Mouse (Mus musculus) hindbrain, embryonic 12.5 days (tissue): ENCODE measurements at regions not wholly inside any gene's neighbourhood (a gene's known extent, or its start where the extent isn't known, plus 50 kb on each side); places are given as distances from the start of the nearest gene placed in this dataset.
A peak's percentile ranks its signal among the peaks of the same experiment; 100 is the strongest.
"Not testable (repeated sequence)": the region's sequence is repeated elsewhere in the genome, so short reads cannot be mapped to it uniquely, and the experiment has no call there.

Experiments
- ATAC-seq: fragments of 200-750 bp; cut with Nextera tagmentation; 2 replicates; pipeline ENCODE4 v1.8.0; 2017; ENCODE audit warnings: moderate TSS enrichment; ENCODE audit not compliant: low FRiP score
- H3K27ac ChIP-seq: fragments of 300-500 bp; sonication (generic); 2 replicates; pipeline ENCODE4 v1.5.1; 2016; ENCODE audit warnings: mild to moderate bottlenecking
- H3K27me3 ChIP-seq: fragments of 300-500 bp; sonication (generic); 2 replicates; pipeline ENCODE4 v1.6.1; 2016; ENCODE audit warnings: mild to moderate bottlenecking
- H3K36me3 ChIP-seq: fragments of 300-500 bp; sonication (generic); 2 replicates; pipeline ENCODE4 v1.6.1; 2016; ENCODE audit warnings: mild to moderate bottlenecking
- H3K4me1 ChIP-seq: fragments of 300-500 bp; sonication (generic); 2 replicates; pipeline ENCODE4 v1.6.1; 2016
- H3K4me2 ChIP-seq: fragments of 300-500 bp; sonication (generic); replicated peaks from 2 replicates; pipeline ENCODE4 v1.6.1; 2016; ENCODE audit warnings: mild to moderate bottlenecking
- H3K4me3 ChIP-seq: fragments of 300-500 bp; sonication (generic); 2 replicates; pipeline ENCODE4 v1.5.1; 2016; ENCODE audit warnings: mild to moderate bottlenecking
- H3K9ac ChIP-seq: fragments of 300-500 bp; sonication (generic); 2 replicates; pipeline ENCODE4 v1.6.1; 2016; ENCODE audit warnings: mild to moderate bottlenecking, moderate library complexity
- H3K9me3 ChIP-seq: fragments of 300-500 bp; sonication (generic); replicated peaks from 2 replicates; pipeline ENCODE4 v1.6.1; 2016; ENCODE audit warnings: mild to moderate bottlenecking
- WGBS: fragments of 180-500 bp; shearing (Covaris S2); methylation state at CpG from one replicate; pipeline ENCODE4 v1.1.7; 2016; 5-methylcytosine and 5-hydroxymethylcytosine counted together

- no peak overlapping the region for H3K4me3 ChIP-seq
- ATAC-seq = no peak
- no peaks in the 10 kb centered on the region for H3K9me3 ChIP-seq
- H3K4me2 ChIP-seq = no peak overlapping the region
- H3K9ac ChIP-seq = no peak overlapping the region
- H3K27me3 ChIP-seq = no peaks in the 10 kb centered on the region
- no peak overlapping the region for H3K27ac ChIP-seq
- H3K4me1 ChIP-seq = peaks cover 7% of the 10 kb centered on the region; the same call in 1 of the 2 replicates
- WGBS = 86% methylated on average over 2 of the region's 2 CpGs
- H3K36me3 ChIP-seq = no peaks in the 10 kb centered on the region
Observed at GRCm38 (mm10) chr12:8401376-8401775, 88.1 kb downstream of the Hs1bp3 start.

- Histone ChIP-seq H3K36me3 (no peaks in the 10 kb centered on the region), H3K9me3 (no peaks in the 10 kb centered on the region), H3K4me2 (no peak overlapping the region), H3K27me3 (no peaks in the 10 kb centered on the region), H3K4me1 (peaks cover 7% of the 10 kb centered on the region; the same call in 1 of the 2 replicates), H3K4me3 (no peak overlapping the region), H3K27ac (0 out of 2 replicates have a peak overlapping the region, but pooled peaks have one; percentile 12), H3K9ac (no peak overlapping the region)
- ATAC-seq = no peak
- 88% methylated on average over 10 of the region's 10 CpGs for WGBS
Observed at GRCm38 (mm10) chr12:8400345-8401130, 87.3 kb downstream of the Hs1bp3 start.

GRCm38 (mm10) chr12:8398852-8399251 lies 85.6 kb downstream of the Hs1bp3 start:
- H3K9ac ChIP-seq = no peak overlapping the region
- H3K9me3 ChIP-seq = no peaks in the 10 kb centered on the region
- H3K27ac ChIP-seq = no peak overlapping the region
- peaks cover 10% of the 10 kb centered on the region for H3K4me1 ChIP-seq
- no peaks in the 10 kb centered on the region for H3K36me3 ChIP-seq
- no peak for ATAC-seq
- H3K4me2 ChIP-seq = no peak overlapping the region
- H3K27me3 ChIP-seq = no peaks in the 10 kb centered on the region
- 77% methylated on average over 3 of the region's 3 CpGs for WGBS
- H3K4me3 ChIP-seq = no peak overlapping the region

GRCm38 (mm10) chr12:8396408-8396807 lies 83.2 kb downstream of the Hs1bp3 start:
- H3K36me3 ChIP-seq, H3K9ac ChIP-seq, H3K9me3 ChIP-seq, ATAC-seq, H3K4me1 ChIP-seq, H3K4me3 ChIP-seq, H3K27ac ChIP-seq, H3K27me3 ChIP-seq, H3K4me2 ChIP-seq: not testable (repeated sequence)
- 88% methylated on average over 6 of the region's 6 CpGs for WGBS

GRCm38 (mm10) chr12:8394894-8395297 lies 81.7 kb downstream of the Hs1bp3 start:
- 59% methylated on average over 6 of the region's 6 CpGs for WGBS
- H3K27ac ChIP-seq = 0 out of 2 replicates have a peak overlapping the region, but pooled peaks have one; percentile 12

GRCm38 (mm10) chr12:8393976-8394375 lies 80.7 kb downstream of the Hs1bp3 start:
- Histone ChIP-seq H3K27ac (no peak overlapping the region), H3K9me3 (0 out of 2 replicates have a peak, but pooled peaks cover 2% of the 10 kb centered on the region), H3K36me3 (no peaks in the 10 kb centered on the region), H3K27me3 (no peaks in the 10 kb centered on the region), H3K4me3 (no peak overlapping the region), H3K4me2 (no peak overlapping the region), H3K9ac (no peak overlapping the region), H3K4me1 (peaks cover 3% of the 10 kb centered on the region; the same call in 1 of the 2 replicates)
- 72% methylated on average over 3 of the region's 3 CpGs for WGBS
- no peak for ATAC-seq

More at GRCm38 (mm10) chr12:8394894-8395297, 81.7 kb downstream of the Hs1bp3 start:
- ATAC-seq = no peak
- no peaks in the 10 kb centered on the region for H3K36me3 ChIP-seq
- H3K27me3 ChIP-seq = no peaks in the 10 kb centered on the region
- H3K9ac ChIP-seq = no peak overlapping the region
- peaks cover 3% of the 10 kb centered on the region; the same call in 1 of the 2 replicates for H3K4me1 ChIP-seq
- H3K4me3 ChIP-seq = no peak overlapping the region
- 0 out of 2 replicates have a peak, but pooled peaks cover 2% of the 10 kb centered on the region for H3K9me3 ChIP-seq
- no peak overlapping the region for H3K4me2 ChIP-seq
